Mouse (Mus musculus) stomach, postnatal 0 days (tissue): ENCODE data around the gene Kcnma1.

Source experiments
- CTCF ChIP-seq: IDR thresholded peaks from 2 replicates; pipeline ENCODE4 v1.5.1; 2016; ENCODE audit warnings: antibody characterized with exemption, low read depth, mild to moderate bottlenecking, moderate library complexity
- EP300 ChIP-seq: optimal IDR thresholded peaks from 2 replicates; pipeline ENCODE3; 2016; ENCODE audit warnings: antibody characterized with exemption

DNA sequence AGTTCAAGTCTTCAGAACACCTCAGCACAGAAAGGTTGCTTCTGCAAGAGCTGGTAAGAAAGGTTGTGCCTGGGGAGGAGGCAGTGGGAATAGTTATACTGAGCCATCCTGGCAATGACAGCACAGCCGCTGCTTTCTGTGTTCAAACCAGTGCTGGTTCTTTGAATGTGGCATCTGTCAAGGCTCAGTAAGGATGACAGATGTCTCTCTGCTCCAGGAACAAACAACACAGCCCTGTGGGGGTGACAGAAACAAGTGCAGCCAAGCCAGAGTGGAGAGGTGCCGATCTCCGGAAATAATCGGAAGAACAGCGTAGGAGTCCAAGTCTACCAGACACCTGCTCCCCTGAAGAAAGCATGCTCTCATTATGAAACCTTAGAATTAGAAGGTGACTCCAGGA lies 254.7 kb downstream of the Kcnma1 start:
- TF ChIP-seq CTCF, result no peak
- no peak for TF ChIP-seq EP300
